Mouse (Mus musculus) liver, embryonic 14.5 days (tissue): Measurements from ENCODE around the gene Mex3a. TPM values are rescaled to one million over a fixed set of nuclear protein-coding genes. Genes with fewer than 3 reads are reported as not detected.

ENCODE experiments used
- ATAC-seq: fragments of 200-750 bp; cut with Nextera tagmentation; 2 replicates; pipeline ENCODE4 v1.8.0; 2017; ENCODE audit warnings: moderate number of reproducible peaks, mild to moderate bottlenecking, moderate library complexity; ENCODE audit not compliant: insufficient read depth
- DNase-seq, 3 experiments: peaks; one replicate each; pipeline ENCODE4 v3.0.0-alpha.2; 2012 to 2013; ENCODE audit warnings: low read depth in 3 of 3, low spot score in 3 of 3
- H3K27ac ChIP-seq: fragments of 300-500 bp; sonication (generic); 2 replicates; pipeline ENCODE4 v1.5.1; 2014; ENCODE audit warnings: moderate library complexity, mild to moderate bottlenecking, control low read depth, inconsistent platforms
- H3K27me3 ChIP-seq: fragments of 300-500 bp; sonication (generic); 2 replicates; pipeline ENCODE4 v1.6.1; 2014; ENCODE audit warnings: mild to moderate bottlenecking, low read length, moderate library complexity; ENCODE audit not compliant: control insufficient read depth, insufficient read depth
- H3K36me3 ChIP-seq: fragments of 300-500 bp; sonication (generic); replicated peaks from 2 replicates; pipeline ENCODE4 v1.6.1; 2014; ENCODE audit warnings: low read depth; ENCODE audit not compliant: control insufficient read depth, insufficient read depth
- H3K4me1 ChIP-seq, 2 experiments: fragments of 200-500 bp in 1 of 2; fragments of 300-500 bp in 1 of 2; sonication (generic) in 1 of 2; replicated peaks; 2 replicates each; pipeline ENCODE4 v1.6.1; 2012 to 2014; ENCODE audit warnings: antibody characterized with exemption in 1 of 2, inconsistent platforms in 1 of 2, low read length in 1 of 2; ENCODE audit not compliant: control insufficient read depth in 2 of 2, insufficient read depth in 2 of 2
- H3K4me2 ChIP-seq: fragments of 300-500 bp; sonication (generic); 2 replicates; pipeline ENCODE4 v1.6.1; 2014; ENCODE audit warnings: low read depth, mild to moderate bottlenecking, control low read depth, moderate library complexity
- H3K4me3 ChIP-seq, 2 experiments: fragments of 200-500 bp in 1 of 2; fragments of 300-500 bp in 1 of 2; sonication (generic) in 1 of 2; 2 replicates each; pipeline ENCODE4 v1.5.1; 2012 to 2014; ENCODE audit warnings: low read depth in 2 of 2, low read length in 2 of 2, mild to moderate bottlenecking in 2 of 2, control low read depth in 1 of 2, inconsistent platforms in 1 of 2, moderate library complexity in 1 of 2; ENCODE audit not compliant: insufficient read depth in 1 of 2
- H3K9ac ChIP-seq: fragments of 300-500 bp; sonication (generic); replicated peaks from 2 replicates; pipeline ENCODE4 v1.6.1; 2014; ENCODE audit warnings: mild to moderate bottlenecking, control low read depth, moderate library complexity
- H3K9me3 ChIP-seq: fragments of 300-500 bp; sonication (generic); 2 replicates; pipeline ENCODE4 v1.6.1; 2016; ENCODE audit warnings: low read length, mixed read lengths; ENCODE audit not compliant: control insufficient read depth
- CTCF ChIP-seq: IDR thresholded peaks from 2 replicates; pipeline ENCODE4 v1.5.1; 2016; ENCODE audit warnings: antibody characterized with exemption, low read depth, control low read depth
- EP300 ChIP-seq: IDR thresholded peaks from 2 replicates; pipeline ENCODE4 v1.6.1; 2016; ENCODE audit warnings: antibody characterized with exemption, low read depth
- WGBS: fragments of 180-500 bp; shearing (Covaris S2); extraction: QIAGEN DNeasy Blood & Tissue Kit; methylation state at CpG from one replicate; pipeline ENCODE4 v1.1.7; 2014; ENCODE audit not compliant: insufficient replicate concordance; 5-methylcytosine and 5-hydroxymethylcytosine counted together
- polyA plus RNA-seq, 2 experiments: library from polyadenylated mRNA; depleted of rRNA in 1 of 2; stranded (reverse) in 1 of 2; unstranded in 1 of 2; fragments of >200 nt; fragmentation: Nextera tagmentation in 1 of 2; extraction: Ambion mirVana in 1 of 2; gene quantifications; 2 replicates each; pipeline versions ENCODE4 v1.2.1 to v1.2.3; 2012 to 2014

The Mex3a gene
- polyA plus RNA-seq, 2 experiments: 0.74 to 1.1 TPM

- Histone ChIP-seq H3K4me2 (no peak overlapping the region), H3K36me3 (no peaks in the 10 kb centered on the region), H3K27me3 (no peaks in the 10 kb centered on the region), H3K27ac (no peak overlapping the region), H3K4me1 (peaks cover 6 to 31% of the 10 kb centered on the region in 2 experiments), H3K4me3 (no peak overlapping the region), H3K9ac (no peak overlapping the region), H3K9me3 (no peaks in the 10 kb centered on the region)
- 52% methylated on average over 10 of the region's 10 CpGs for WGBS
- no peak for TF ChIP-seq CTCF
- no peak for TF ChIP-seq EP300
- DNase-seq (no peak), ATAC-seq (no peak)
Measured at GRCm38 (mm10) chr3:88514231-88515094, 17.7 kb upstream of the Mex3a start.

GRCm38 (mm10) chr3:88515095-88515386, 17.2 kb upstream of the Mex3a start:
- Histone ChIP-seq H3K4me2 (no peak overlapping the region), H3K36me3 (no peaks in the 10 kb centered on the region), H3K27ac (no peak overlapping the region), H3K9ac (no peak overlapping the region), H3K27me3 (no peaks in the 10 kb centered on the region), H3K4me1 (peaks cover 5 to 28% of the 10 kb centered on the region in 2 experiments; a peak in 3 of 4 replicates), H3K9me3 (no peaks in the 10 kb centered on the region), H3K4me3 (no peak overlapping the region)
- ATAC-seq: no peak
- no peak for DNase-seq
- TF ChIP-seq CTCF: no peak
- TF ChIP-seq EP300: no peak
- 75% methylated on average over 2 of the region's 2 CpGs for WGBS

DNA sequence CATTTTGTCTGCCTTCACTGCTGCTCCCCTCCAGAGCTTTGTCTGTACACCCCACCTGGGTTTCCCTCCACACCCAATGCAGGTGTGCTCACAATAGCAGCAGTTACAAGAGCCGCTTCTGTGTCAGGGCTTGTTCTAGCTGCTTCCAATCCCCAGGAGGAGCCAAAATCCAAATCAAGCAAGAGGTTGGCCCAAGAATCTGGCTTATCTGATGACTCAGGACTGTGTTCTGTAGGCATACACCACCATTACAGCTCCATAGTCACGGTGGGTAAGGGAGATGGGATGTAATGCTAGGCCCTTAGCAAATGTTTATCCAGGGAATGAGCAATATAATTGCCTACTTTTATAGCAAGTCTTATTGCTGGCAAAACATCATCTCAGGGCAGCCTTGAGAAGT, 15.8 kb upstream of the Mex3a start:
- Histone ChIP-seq H3K36me3 (no peaks in the 10 kb centered on the region), H3K27me3 (no peaks in the 10 kb centered on the region), H3K4me3 (no peak overlapping the region), H3K9ac (no peak overlapping the region), H3K4me1 (peaks cover 3 to 20% of the 10 kb centered on the region in 2 experiments; a peak in 3 of 4 replicates), H3K9me3 (no peaks in the 10 kb centered on the region), H3K4me2 (no peak overlapping the region), H3K27ac (no peak overlapping the region)
- TF ChIP-seq EP300: no peak
- TF ChIP-seq CTCF: no peak
- no peak for DNase-seq
- no peak for ATAC-seq
- WGBS: 70% methylated on average over 2 of the region's 2 CpGs

- TF ChIP-seq CTCF (no peak), EP300 (no peak)
- 75% methylated on average over 4 of the region's 4 CpGs for WGBS
- DNase-seq (no peak), ATAC-seq (no peak)
- no peak overlapping the region for H3K27ac ChIP-seq
- H3K4me2 ChIP-seq: no peak overlapping the region
- no peaks in the 10 kb centered on the region for H3K9me3 ChIP-seq
- H3K4me1 ChIP-seq: peaks cover 3 to 11% of the 10 kb centered on the region in 2 experiments; a peak in 3 of 4 replicates
- H3K27me3 ChIP-seq: no peaks in the 10 kb centered on the region
- H3K9ac ChIP-seq: no peak overlapping the region
- no peaks in the 10 kb centered on the region for H3K36me3 ChIP-seq
- no peak overlapping the region for H3K4me3 ChIP-seq
Measured at GRCm38 (mm10) chr3:88518411-88518810, 13.8 kb upstream of the Mex3a start.

- no peak for DNase-seq
- Histone ChIP-seq H3K4me1 (no peaks in the 10 kb centered on the region; a peak in 1 of 4 replicates), H3K4me3 (no peak overlapping the region), H3K36me3 (no peaks in the 10 kb centered on the region), H3K9me3 (no peaks in the 10 kb centered on the region), H3K27me3 (no peaks in the 10 kb centered on the region), H3K4me2 (no peak overlapping the region), H3K9ac (no peak overlapping the region), H3K27ac (no peak overlapping the region)
- TF ChIP-seq EP300: no peak
- no peak for TF ChIP-seq CTCF
- 67% methylated on average over 2 of the region's 2 CpGs for WGBS
- no peak for ATAC-seq
Measured at GRCm38 (mm10) chr3:88520078-88520477, 12.1 kb upstream of the Mex3a start.
